Mouse (Mus musculus) cerebellum, adult 2 months (tissue): ENCODE results near the gene Hist1h2bh.

Experiments used
- CTCF ChIP-seq: fragments of 200-500 bp; IDR thresholded peaks from 2 replicates; pipeline ENCODE4 v1.5.1; 2011; ENCODE audit warnings: low read depth, mild to moderate bottlenecking, control low read depth, low read length, moderate library complexity, borderline replicate concordance; ENCODE audit not compliant: insufficient read depth
- POLR2A ChIP-seq: fragments of 200-500 bp; IDR thresholded peaks from 2 replicates; pipeline ENCODE4 v1.6.1; 2011; ENCODE audit warnings: low read length, control low read depth, borderline replicate concordance; ENCODE audit not compliant: insufficient read depth

GRCm38 (mm10) chr13:23497656-23498321 lies 45.4 kb downstream of the Hist1h2bh start:
- TF ChIP-seq POLR2A (no peak), CTCF (no peak)
